Mouse (Mus musculus) forebrain, embryonic 12.5 days (tissue): ENCODE results near the gene Slc25a48. TPM values are rescaled to one million over a fixed set of nuclear protein-coding genes. Genes with fewer than 3 reads are reported as not detected.

Experiments
- ATAC-seq: fragments of 200-750 bp; cut with Nextera tagmentation; 2 replicates; pipeline ENCODE4 v1.8.0; 2017; ENCODE audit warnings: moderate TSS enrichment; ENCODE audit not compliant: low FRiP score
- H3K27ac ChIP-seq: fragments of 300-500 bp; sonication (generic); 2 replicates; pipeline ENCODE4 v1.5.1; 2016; ENCODE audit warnings: mild to moderate bottlenecking
- H3K27me3 ChIP-seq: fragments of 300-500 bp; sonication (generic); 2 replicates; pipeline ENCODE4 v1.6.1; 2016; ENCODE audit warnings: mild to moderate bottlenecking
- H3K36me3 ChIP-seq: fragments of 300-500 bp; sonication (generic); replicated peaks from 2 replicates; pipeline ENCODE4 v1.6.1; 2016; ENCODE audit warnings: mild to moderate bottlenecking
- H3K4me1 ChIP-seq: fragments of 300-500 bp; sonication (generic); 2 replicates; pipeline ENCODE4 v1.6.1; 2016
- H3K4me2 ChIP-seq: fragments of 300-500 bp; sonication (generic); 2 replicates; pipeline ENCODE4 v1.6.1; 2016; ENCODE audit warnings: mild to moderate bottlenecking, moderate library complexity
- H3K4me3 ChIP-seq: fragments of 300-500 bp; sonication (generic); replicated peaks from 2 replicates; pipeline ENCODE4 v1.5.1; 2016; ENCODE audit warnings: mild to moderate bottlenecking
- H3K9ac ChIP-seq: fragments of 300-500 bp; sonication (generic); 2 replicates; pipeline ENCODE4 v1.6.1; 2016; ENCODE audit warnings: mild to moderate bottlenecking
- H3K9me3 ChIP-seq: fragments of 300-500 bp; sonication (generic); 2 replicates; pipeline ENCODE4 v1.6.1; 2016
- WGBS: fragments of 180-500 bp; shearing (Covaris S2); methylation state at CpG from one replicate; pipeline ENCODE4 v1.1.7; 2016; 5-methylcytosine and 5-hydroxymethylcytosine counted together
- polyA plus RNA-seq: library from polyadenylated mRNA; unstranded; fragments of >200 nt; fragmentation: Nextera tagmentation; extraction: Ambion mirVana; gene quantifications from 2 replicates; pipeline ENCODE4 v1.2.1, GENCODE M21; 2016

Gene Slc25a48
- polyA plus RNA-seq, 1 experiment from 2014 or later = not detected

- no peak overlapping the region for H3K27ac ChIP-seq
- WGBS = 84% methylated on average over 4 of the region's 4 CpGs
- H3K27me3 ChIP-seq = no peaks in the 10 kb centered on the region
- H3K4me1 ChIP-seq = no peaks in the 10 kb centered on the region
- H3K9me3 ChIP-seq = no peaks in the 10 kb centered on the region
- no peaks in the 10 kb centered on the region for H3K36me3 ChIP-seq
- no peak for ATAC-seq
- no peak overlapping the region for H3K9ac ChIP-seq
- H3K4me3 ChIP-seq = no peak overlapping the region
- no peak overlapping the region for H3K4me2 ChIP-seq
Measured at GRCm38 (mm10) chr13:56461460-56461859, 23.3 kb downstream of the Slc25a48 start.

- Histone ChIP-seq H3K4me2 (no peak overlapping the region), H3K27ac (no peak overlapping the region), H3K36me3 (no peaks in the 10 kb centered on the region; the same call in 1 of the 2 replicates), H3K9me3 (no peaks in the 10 kb centered on the region), H3K4me3 (no peak overlapping the region), H3K9ac (no peak overlapping the region), H3K4me1 (no peaks in the 10 kb centered on the region), H3K27me3 (no peaks in the 10 kb centered on the region)
- ATAC-seq = no peak
- WGBS = 91% methylated on average over 4 of the region's 4 CpGs
Measured at GRCm38 (mm10) chr13:56462791-56463190, 24.6 kb downstream of the Slc25a48 start.

DNA sequence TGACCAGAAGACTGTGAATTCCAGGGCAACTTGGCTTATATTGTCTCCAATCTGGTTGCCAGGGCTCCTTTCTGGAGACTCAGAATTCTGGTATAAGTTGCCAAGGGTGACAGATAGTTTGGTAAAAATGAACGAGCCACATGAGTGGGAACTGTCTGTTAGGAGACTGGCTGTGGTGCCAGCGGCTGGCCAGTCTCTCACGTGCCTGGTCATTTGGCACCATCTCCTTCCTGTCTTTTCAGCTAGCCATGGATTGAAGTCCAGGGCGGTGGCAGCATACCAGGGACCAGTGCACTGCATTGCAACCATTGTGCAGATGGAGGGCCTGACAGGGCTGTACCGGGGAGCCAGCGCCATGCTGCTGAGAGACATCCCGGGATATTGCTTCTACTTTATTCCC, 25.1 kb downstream of the Slc25a48 start:
- H3K36me3 ChIP-seq = no peaks in the 10 kb centered on the region; the same call in 1 of the 2 replicates
- no peak overlapping the region for H3K27ac ChIP-seq
- H3K9ac ChIP-seq = no peak overlapping the region
- H3K4me1 ChIP-seq = no peaks in the 10 kb centered on the region
- no peak for ATAC-seq
- H3K27me3 ChIP-seq = no peaks in the 10 kb centered on the region
- WGBS = 86% methylated on average over 7 of the region's 7 CpGs
- no peaks in the 10 kb centered on the region for H3K9me3 ChIP-seq
- no peak overlapping the region for H3K4me2 ChIP-seq
- H3K4me3 ChIP-seq = no peak overlapping the region

GRCm38 (mm10) chr13:56463750-56464149, 25.6 kb downstream of the Slc25a48 start:
- 88% methylated on average over 6 of the region's 6 CpGs for WGBS
- no peak for ATAC-seq

GRCm38 (mm10) chr13:56467786-56468185, 29.6 kb downstream of the Slc25a48 start:
- Histone ChIP-seq H3K9me3 (no peaks in the 10 kb centered on the region), H3K27ac (no peak overlapping the region), H3K4me2 (no peak overlapping the region), H3K36me3 (no peaks in the 10 kb centered on the region; the same call in 1 of the 2 replicates), H3K9ac (no peak overlapping the region), H3K4me3 (no peak overlapping the region), H3K4me1 (0 out of 2 replicates have a peak, but pooled peaks cover 3% of the 10 kb centered on the region), H3K27me3 (no peaks in the 10 kb centered on the region)
- WGBS = 91% methylated on average over 7 of the region's 7 CpGs
- no peak for ATAC-seq

More at GRCm38 (mm10) chr13:56463750-56464149, 25.6 kb downstream of the Slc25a48 start:
- Histone ChIP-seq H3K36me3 (no peaks in the 10 kb centered on the region; the same call in 1 of the 2 replicates), H3K9me3 (no peaks in the 10 kb centered on the region), H3K4me3 (no peak overlapping the region), H3K27ac (no peak overlapping the region), H3K27me3 (no peaks in the 10 kb centered on the region), H3K4me2 (no peak overlapping the region), H3K9ac (no peak overlapping the region), H3K4me1 (no peaks in the 10 kb centered on the region)

DNA sequence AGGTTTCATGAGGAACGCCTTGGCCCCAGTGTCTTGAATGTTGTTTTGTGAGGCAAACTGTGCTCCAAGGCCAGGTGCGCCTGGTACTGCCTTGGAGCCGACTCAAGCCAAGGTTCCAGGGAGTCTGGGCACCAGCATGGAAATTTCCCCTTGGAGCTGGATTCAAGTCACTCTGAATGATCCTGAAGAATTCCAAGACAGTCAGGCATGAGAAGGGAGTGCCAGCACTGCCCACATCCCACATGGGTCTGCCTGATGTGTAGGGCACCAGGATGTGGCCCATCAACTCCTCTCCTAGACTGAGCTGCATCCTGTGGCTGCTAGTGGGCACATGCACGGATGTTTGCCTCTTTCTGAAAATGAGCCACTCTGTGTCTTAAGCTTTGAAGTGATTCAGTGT, 30.4 kb downstream of the Slc25a48 start:
- no peak for ATAC-seq
- Histone ChIP-seq H3K4me3 (no peak overlapping the region), H3K4me1 (0 out of 2 replicates have a peak, but pooled peaks cover 3% of the 10 kb centered on the region), H3K27ac (no peak overlapping the region), H3K36me3 (no peaks in the 10 kb centered on the region; the same call in 1 of the 2 replicates), H3K9me3 (no peaks in the 10 kb centered on the region), H3K27me3 (0 out of 2 replicates have a peak, but pooled peaks cover 6% of the 10 kb centered on the region), H3K4me2 (no peak overlapping the region), H3K9ac (no peak overlapping the region)
- WGBS = 95% methylated on average over 4 of the region's 4 CpGs

DNA sequence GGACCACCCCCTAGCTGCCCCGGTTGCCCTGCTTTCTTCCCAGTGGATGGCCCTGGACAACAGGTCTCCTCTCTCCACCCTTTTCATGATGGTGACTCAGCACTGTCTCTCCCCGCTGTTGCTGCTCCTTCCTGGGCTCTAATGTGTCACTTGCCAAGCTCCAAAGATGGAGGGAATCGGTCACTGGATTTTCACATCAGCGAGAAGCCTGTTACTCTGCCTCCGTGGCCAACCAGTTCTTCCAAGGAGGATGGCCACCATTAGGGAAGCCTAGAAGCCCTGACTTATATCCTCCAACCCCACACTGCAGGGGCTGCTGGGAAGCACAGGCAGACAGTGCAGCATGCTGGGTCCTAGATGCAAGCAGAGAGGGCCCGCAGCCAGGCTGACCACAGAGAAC, 33.1 kb downstream of the Slc25a48 start:
- Histone ChIP-seq H3K27ac (no peak overlapping the region), H3K36me3 (no peaks in the 10 kb centered on the region; the same call in 1 of the 2 replicates), H3K4me1 (0 out of 2 replicates have a peak, but pooled peaks cover 3% of the 10 kb centered on the region), H3K9ac (no peak overlapping the region), H3K4me2 (no peak overlapping the region), H3K27me3 (peaks cover 9% of the 10 kb centered on the region; the same call in 1 of the 2 replicates), H3K4me3 (no peak overlapping the region), H3K9me3 (no peaks in the 10 kb centered on the region)
- no peak for ATAC-seq
- 89% methylated on average over 6 of the region's 6 CpGs for WGBS

DNA sequence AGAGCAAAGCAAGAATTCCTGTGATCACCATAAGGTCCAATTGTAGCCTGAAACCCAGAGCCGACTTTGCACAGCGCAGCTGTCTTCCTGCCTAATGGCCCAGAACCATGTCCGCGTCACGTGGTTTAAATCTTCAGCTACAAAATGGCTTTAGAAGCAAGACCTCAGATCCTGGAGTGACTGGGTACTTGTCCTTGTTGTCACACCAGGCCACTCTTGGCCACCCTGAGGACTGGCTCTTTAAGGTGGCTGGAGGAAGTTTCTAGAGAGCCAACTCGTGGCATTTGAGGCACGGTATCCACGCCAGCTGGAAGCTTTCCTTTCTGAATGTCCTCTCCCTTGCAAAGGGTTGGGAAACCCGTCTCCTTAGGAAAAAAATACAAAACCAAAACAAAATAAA, 33.8 kb downstream of the Slc25a48 start:
- H3K27me3 ChIP-seq = peaks cover 9% of the 10 kb centered on the region; the same call in 1 of the 2 replicates
- WGBS = 83% methylated on average over 9 of the region's 9 CpGs
- ATAC-seq = no peak
- H3K4me1 ChIP-seq = 0 out of 2 replicates have a peak, but pooled peaks cover 3% of the 10 kb centered on the region
- H3K27ac ChIP-seq = no peak overlapping the region
- H3K4me2 ChIP-seq = no peak overlapping the region
- H3K9me3 ChIP-seq = no peaks in the 10 kb centered on the region
- no peaks in the 10 kb centered on the region; the same call in 1 of the 2 replicates for H3K36me3 ChIP-seq
- no peak overlapping the region for H3K4me3 ChIP-seq
- no peak overlapping the region for H3K9ac ChIP-seq

GRCm38 (mm10) chr13:56472661-56473060, 34.5 kb downstream of the Slc25a48 start:
- Histone ChIP-seq H3K4me3 (no peak overlapping the region), H3K4me2 (no peak overlapping the region), H3K9me3 (no peaks in the 10 kb centered on the region), H3K36me3 (no peaks in the 10 kb centered on the region), H3K4me1 (0 out of 2 replicates have a peak, but pooled peaks cover 3% of the 10 kb centered on the region), H3K9ac (no peak overlapping the region), H3K27ac (no peak overlapping the region), H3K27me3 (peaks cover 9% of the 10 kb centered on the region; the same call in 1 of the 2 replicates)
- no peak for ATAC-seq
- WGBS = 90% methylated on average over 9 of the region's 9 CpGs

DNA sequence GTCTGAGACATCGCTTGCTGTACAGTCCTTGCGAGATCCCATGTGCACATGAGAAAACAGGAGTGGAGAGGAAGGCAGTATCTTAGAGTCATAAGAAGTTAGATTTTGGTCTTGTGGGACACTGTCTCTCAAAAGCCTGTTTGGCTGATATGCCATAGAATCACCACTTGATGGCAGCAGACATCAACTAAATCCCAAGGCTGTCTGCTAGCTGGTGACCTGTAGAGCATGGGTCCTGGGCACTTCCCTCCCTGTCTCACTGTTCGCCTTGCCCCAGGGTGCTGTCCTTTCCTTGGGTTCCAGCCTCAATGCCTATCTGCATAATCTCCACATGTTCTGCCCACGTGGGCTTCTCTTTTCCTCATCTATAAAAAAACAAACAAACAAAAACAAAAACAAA, 37.2 kb downstream of the Slc25a48 start:
- WGBS = 43% methylated on average over 4 of the region's 4 CpGs
- Histone ChIP-seq H3K36me3 (no peaks in the 10 kb centered on the region), H3K9ac (no peak overlapping the region), H3K9me3 (no peaks in the 10 kb centered on the region), H3K27ac (no peak overlapping the region), H3K4me2 (no peak overlapping the region), H3K27me3 (peaks cover 9% of the 10 kb centered on the region; the same call in 1 of the 2 replicates), H3K4me1 (0 out of 2 replicates have a peak, but pooled peaks cover 3% of the 10 kb centered on the region), H3K4me3 (no peak overlapping the region)
- no peak for ATAC-seq

DNA sequence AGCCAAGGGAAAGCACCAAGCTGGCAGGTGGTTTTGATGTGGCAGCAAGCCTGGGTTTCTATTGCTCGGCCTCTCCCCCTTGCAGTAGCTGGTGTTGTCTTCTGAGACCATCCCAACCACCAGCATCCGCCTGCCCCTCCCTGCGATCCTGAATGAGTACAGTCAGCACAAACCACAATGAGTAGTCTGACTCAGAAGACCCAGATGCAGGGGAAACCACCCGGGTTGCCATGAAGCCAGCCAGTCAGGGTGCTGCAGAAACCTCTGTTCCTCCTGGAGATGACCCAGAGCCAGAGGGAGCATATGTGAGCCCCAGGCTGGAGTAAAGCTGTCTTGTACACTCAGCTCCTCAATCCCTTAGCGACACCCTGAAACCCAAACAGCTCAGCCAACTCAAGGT, 38.6 kb downstream of the Slc25a48 start:
- no peak for ATAC-seq
- H3K36me3 ChIP-seq = no peaks in the 10 kb centered on the region
- H3K27ac ChIP-seq = no peak overlapping the region
- no peaks in the 10 kb centered on the region for H3K9me3 ChIP-seq
- H3K27me3 ChIP-seq = peaks cover 9% of the 10 kb centered on the region; the same call in 1 of the 2 replicates
- no peak overlapping the region for H3K4me2 ChIP-seq
- no peak overlapping the region for H3K4me3 ChIP-seq
- H3K4me1 ChIP-seq = 0 out of 2 replicates have a peak, but pooled peaks cover 3% of the 10 kb centered on the region
- no peak overlapping the region for H3K9ac ChIP-seq
- WGBS = 82% methylated on average over 5 of the region's 5 CpGs

- Histone ChIP-seq H3K9ac (no peak overlapping the region), H3K36me3 (no peaks in the 10 kb centered on the region), H3K27me3 (peaks cover 9% of the 10 kb centered on the region; the same call in 1 of the 2 replicates), H3K27ac (no peak overlapping the region), H3K4me1 (no peaks in the 10 kb centered on the region), H3K9me3 (no peaks in the 10 kb centered on the region), H3K4me3 (no peak overlapping the region), H3K4me2 (no peak overlapping the region)
- 70% methylated on average over 6 of the region's 6 CpGs for WGBS
- no peak for ATAC-seq
Measured at GRCm38 (mm10) chr13:56477271-56477670, 39.1 kb downstream of the Slc25a48 start.

- H3K4me3 ChIP-seq = no peak overlapping the region
- no peak overlapping the region for H3K27ac ChIP-seq
- no peak overlapping the region for H3K9ac ChIP-seq
- H3K9me3 ChIP-seq = no peaks in the 10 kb centered on the region
- H3K4me2 ChIP-seq = no peak overlapping the region
- no peaks in the 10 kb centered on the region for H3K4me1 ChIP-seq
- WGBS = 79% methylated on average over 6 of the region's 6 CpGs
- H3K27me3 ChIP-seq = peaks cover 8% of the 10 kb centered on the region; the same call in 1 of the 2 replicates
- ATAC-seq = no peak
- H3K36me3 ChIP-seq = no peaks in the 10 kb centered on the region
Measured at GRCm38 (mm10) chr13:56478027-56478426, 39.9 kb downstream of the Slc25a48 start.
